Mouse (Mus musculus): ENCODE measurements around the gene Mrpl28.

DNA sequence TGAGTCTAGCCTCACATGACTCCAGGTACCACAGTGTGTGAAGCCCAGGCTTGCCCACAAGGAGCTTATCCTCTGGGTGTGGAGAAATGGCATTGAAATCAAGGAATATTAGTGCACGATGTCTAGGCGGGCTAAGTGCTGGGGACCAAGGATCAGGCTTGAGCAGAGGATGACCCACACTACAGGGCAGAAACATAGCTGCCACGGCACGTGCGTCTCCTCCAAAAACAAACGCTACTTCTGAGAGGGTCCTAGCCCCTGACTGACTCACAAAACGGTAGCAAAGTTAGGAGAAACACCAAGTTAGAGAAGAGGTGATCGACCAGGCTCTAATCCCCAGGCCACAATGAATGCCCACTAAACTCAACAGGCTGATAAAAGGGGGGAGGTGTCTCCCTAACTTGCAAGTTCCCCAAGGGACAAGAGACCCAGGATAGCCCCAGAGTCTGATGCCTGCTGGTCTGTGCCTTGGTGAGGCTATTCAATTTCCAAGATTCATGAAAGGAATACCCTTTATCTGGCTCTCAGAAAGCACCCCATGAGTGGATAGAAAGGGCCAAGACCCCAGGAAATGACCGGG, 28.7 kb upstream of the Mrpl28 start:
- TF ChIP-seq CTCF (IDR thresholded peaks at IDR 0.05; ENCODE audit: low read depth): no peak
- no peak for TF ChIP-seq EP300 (optimal IDR thresholded peaks at IDR 0.05)

All from stomach, postnatal 0 days (tissue).